Mouse (Mus musculus): ENCODE measurements around the gene Glis3. TPM values are rescaled to one million over a fixed set of nuclear protein-coding genes. Genes with fewer than 3 reads are reported as not detected.

Gene Glis3
- total RNA-seq, 1 experiment, result 3.3 TPM

- H3K9me3 ChIP-seq (ENCODE audit: control insufficient read depth, insufficient read depth, low read depth, low read length), result no peaks in the 10 kb centered on the region
- TF ChIP-seq HCFC1 (IDR thresholded peaks at IDR 0.05; ENCODE audit: borderline replicate concordance, insufficient read depth, low read length) (no peak), ZNF384 (IDR thresholded peaks at IDR 0.05; ENCODE audit: low read depth, low read length) (no peak), CHD2 (IDR thresholded peaks at IDR 0.05; ENCODE audit: low read depth, low read length) (no peak), MAFK (IDR thresholded peaks at IDR 0.05; ENCODE audit: insufficient read depth, low read depth, low read length) (no peak), ZC3H11A (IDR thresholded peaks at IDR 0.05; ENCODE audit: borderline replicate concordance, low read depth, low read length) (no peak)
- no peak for DNase-seq (ENCODE audit: low read depth, low spot score)
- H3K4me3 ChIP-seq (ENCODE audit: insufficient read depth in 1 of 2, low read depth in 1 of 2, low read length in 2 of 2, poor library complexity in 1 of 2, severe bottlenecking in 1 of 2), result no peak overlapping the region
- H3K27ac ChIP-seq (ENCODE audit: insufficient read depth, low read depth, low read length, poor library complexity, severe bottlenecking), result no peak overlapping the region
- in situ Hi-C loops (cut with MboI; ENCODE audit: low sequenced_read_pairs in 2 of 2, unreplicated experiment in 2 of 2), result no loop called here
- H3K36me3 ChIP-seq (ENCODE audit: control insufficient read depth, insufficient read depth, low read length, poor library complexity, severe bottlenecking), result no peaks in the 10 kb centered on the region
- H3K4me1 ChIP-seq (ENCODE audit: control insufficient read depth in 2 of 2, insufficient read depth in 2 of 2, low read length in 2 of 2, poor library complexity in 1 of 2), result no peaks in the 10 kb centered on the region
- no peak overlapping the region for H3K9ac ChIP-seq (ENCODE audit: insufficient read depth, low read depth, low read length, poor library complexity, severe bottlenecking)
Measured at GRCm38 (mm10) chr19:28493605-28494260, 186.1 kb downstream of the Glis3 start.

- in situ Hi-C loops (cut with MboI; ENCODE audit: low sequenced_read_pairs in 2 of 2, unreplicated experiment in 2 of 2), result no loop called here
- no peak overlapping the region for H3K27ac ChIP-seq (ENCODE audit: insufficient read depth, low read depth, low read length, poor library complexity, severe bottlenecking)
- no peak overlapping the region for H3K9ac ChIP-seq (ENCODE audit: insufficient read depth, low read depth, low read length, poor library complexity, severe bottlenecking)
- H3K9me3 ChIP-seq (ENCODE audit: control insufficient read depth, insufficient read depth, low read depth, low read length), result no peaks in the 10 kb centered on the region
- H3K4me1 ChIP-seq (ENCODE audit: control insufficient read depth in 2 of 2, insufficient read depth in 2 of 2, low read length in 2 of 2, poor library complexity in 1 of 2), result peaks cover 0 to 2% of the 10 kb centered on the region in 2 experiments; a peak in 2 of 4 replicates
- peak; percentile 39 for DNase-seq (ENCODE audit: low read depth, low spot score)
- no peak for TF ChIP-seq HCFC1 (IDR thresholded peaks at IDR 0.05; ENCODE audit: borderline replicate concordance, insufficient read depth, low read length)
- 0 out of 2 replicates have a peak, but pooled peaks have one; percentile 6 for TF ChIP-seq ZNF384 (IDR thresholded peaks at IDR 0.05; ENCODE audit: low read depth, low read length)
- H3K4me3 ChIP-seq (ENCODE audit: insufficient read depth in 1 of 2, low read depth in 1 of 2, low read length in 2 of 2, poor library complexity in 1 of 2, severe bottlenecking in 1 of 2), result no peak overlapping the region
- H3K36me3 ChIP-seq (ENCODE audit: control insufficient read depth, insufficient read depth, low read length, poor library complexity, severe bottlenecking), result no peaks in the 10 kb centered on the region
Measured at GRCm38 (mm10) chr19:28478055-28478454, 201.8 kb downstream of the Glis3 start.

GRCm38 (mm10) chr19:28477326-28477863, 202.5 kb downstream of the Glis3 start:
- H3K9ac ChIP-seq (ENCODE audit: insufficient read depth, low read depth, low read length, poor library complexity, severe bottlenecking), result no peak overlapping the region
- TF ChIP-seq ZC3H11A (IDR thresholded peaks at IDR 0.05; ENCODE audit: borderline replicate concordance, low read depth, low read length), result no peak
- TF ChIP-seq CHD2 (IDR thresholded peaks at IDR 0.05; ENCODE audit: low read depth, low read length), result no peak
- no peak for TF ChIP-seq MAFK (IDR thresholded peaks at IDR 0.05; ENCODE audit: insufficient read depth, low read depth, low read length)
- no peak for TF ChIP-seq ZNF384 (IDR thresholded peaks at IDR 0.05; ENCODE audit: low read depth, low read length)
- TF ChIP-seq HCFC1 (IDR thresholded peaks at IDR 0.05; ENCODE audit: borderline replicate concordance, insufficient read depth, low read length), result no peak
- no peak overlapping the region for H3K4me3 ChIP-seq (ENCODE audit: insufficient read depth in 1 of 2, low read depth in 1 of 2, low read length in 2 of 2, poor library complexity in 1 of 2, severe bottlenecking in 1 of 2)
- in situ Hi-C loops (cut with MboI; ENCODE audit: low sequenced_read_pairs in 2 of 2, unreplicated experiment in 2 of 2), result no loop called here
- H3K36me3 ChIP-seq (ENCODE audit: control insufficient read depth, insufficient read depth, low read length, poor library complexity, severe bottlenecking), result no peaks in the 10 kb centered on the region
- H3K4me1 ChIP-seq (ENCODE audit: control insufficient read depth in 2 of 2, insufficient read depth in 2 of 2, low read length in 2 of 2, poor library complexity in 1 of 2), result peaks cover 0 to 2% of the 10 kb centered on the region in 2 experiments; a peak in 2 of 4 replicates
- no peak overlapping the region for H3K27ac ChIP-seq (ENCODE audit: insufficient read depth, low read depth, low read length, poor library complexity, severe bottlenecking)
- no peaks in the 10 kb centered on the region for H3K9me3 ChIP-seq (ENCODE audit: control insufficient read depth, insufficient read depth, low read depth, low read length)
- no peak for DNase-seq (ENCODE audit: low read depth, low spot score)

- Histone ChIP-seq H3K4me1 (ENCODE audit: control insufficient read depth in 2 of 2, insufficient read depth in 2 of 2, low read length in 2 of 2, poor library complexity in 1 of 2) (peaks cover 0 to 2% of the 10 kb centered on the region in 2 experiments; a peak in 2 of 4 replicates), H3K9me3 (ENCODE audit: control insufficient read depth, insufficient read depth, low read depth, low read length) (no peaks in the 10 kb centered on the region), H3K36me3 (ENCODE audit: control insufficient read depth, insufficient read depth, low read length, poor library complexity, severe bottlenecking) (no peaks in the 10 kb centered on the region), H3K4me3 (ENCODE audit: insufficient read depth in 1 of 2, low read depth in 1 of 2, low read length in 2 of 2, poor library complexity in 1 of 2, severe bottlenecking in 1 of 2) (no peak overlapping the region), H3K9ac (ENCODE audit: insufficient read depth, low read depth, low read length, poor library complexity, severe bottlenecking) (no peak overlapping the region), H3K27ac (ENCODE audit: insufficient read depth, low read depth, low read length, poor library complexity, severe bottlenecking) (no peak overlapping the region)
- in situ Hi-C loops (cut with MboI; ENCODE audit: low sequenced_read_pairs in 2 of 2, unreplicated experiment in 2 of 2), result no loop called here
- DNase-seq (ENCODE audit: low read depth, low spot score), result peak; percentile 64
- TF ChIP-seq ZC3H11A (IDR thresholded peaks at IDR 0.05; ENCODE audit: borderline replicate concordance, low read depth, low read length), result no peak
Measured at GRCm38 (mm10) chr19:28473621-28474020, 206.3 kb downstream of the Glis3 start.

- TF ChIP-seq CHD2 (IDR thresholded peaks at IDR 0.05; ENCODE audit: low read depth, low read length) (no peak), HCFC1 (IDR thresholded peaks at IDR 0.05; ENCODE audit: borderline replicate concordance, insufficient read depth, low read length) (no peak), MAFK (IDR thresholded peaks at IDR 0.05; ENCODE audit: insufficient read depth, low read depth, low read length) (no peak), ZNF384 (IDR thresholded peaks at IDR 0.05; ENCODE audit: low read depth, low read length) (no peak), ZC3H11A (IDR thresholded peaks at IDR 0.05; ENCODE audit: borderline replicate concordance, low read depth, low read length) (no peak)
- in situ Hi-C loops (cut with MboI; ENCODE audit: low sequenced_read_pairs in 2 of 2, unreplicated experiment in 2 of 2), result no loop called here
- Histone ChIP-seq H3K9ac (ENCODE audit: insufficient read depth, low read depth, low read length, poor library complexity, severe bottlenecking) (no peak overlapping the region), H3K4me3 (ENCODE audit: insufficient read depth in 1 of 2, low read depth in 1 of 2, low read length in 2 of 2, poor library complexity in 1 of 2, severe bottlenecking in 1 of 2) (no peak overlapping the region), H3K9me3 (ENCODE audit: control insufficient read depth, insufficient read depth, low read depth, low read length) (no peaks in the 10 kb centered on the region), H3K36me3 (ENCODE audit: control insufficient read depth, insufficient read depth, low read length, poor library complexity, severe bottlenecking) (no peaks in the 10 kb centered on the region), H3K4me1 (ENCODE audit: control insufficient read depth in 2 of 2, insufficient read depth in 2 of 2, low read length in 2 of 2, poor library complexity in 1 of 2) (no peaks in the 10 kb centered on the region), H3K27ac (ENCODE audit: insufficient read depth, low read depth, low read length, poor library complexity, severe bottlenecking) (no peak overlapping the region)
- no peak for DNase-seq (ENCODE audit: low read depth, low spot score)
Measured at GRCm38 (mm10) chr19:28471144-28471543, 208.7 kb downstream of the Glis3 start.

Data from ES-E14 (cell line).